Mouse (Mus musculus) liver, adult 2 months (tissue): ENCODE measurements around the gene Fpgs. TPM values are rescaled to one million over a fixed set of nuclear protein-coding genes. Genes with fewer than 3 reads are reported as not detected.

Source experiments
- DNase-seq: peaks from one replicate; pipeline ENCODE4 v3.0.0-alpha.2; 2011; ENCODE audit warnings: low read depth, low spot score; ENCODE audit errors: extremely low read depth
- H3K27ac ChIP-seq: fragments of 200-500 bp; replicated peaks from 2 replicates; pipeline ENCODE4 v1.5.1; 2012; ENCODE audit warnings: low read depth, mild to moderate bottlenecking, control low read depth, inconsistent platforms, low read length; ENCODE audit not compliant: insufficient read depth
- H3K27me3 ChIP-seq: fragments of 200-500 bp; 2 replicates; pipeline ENCODE4 v1.6.1; 2012; ENCODE audit warnings: mild to moderate bottlenecking, moderate library complexity, low read length, inconsistent platforms; ENCODE audit not compliant: control insufficient read depth, insufficient read depth
- H3K36me3 ChIP-seq: fragments of 200-500 bp; 2 replicates; pipeline ENCODE4 v1.6.1; 2012; ENCODE audit warnings: low read length, inconsistent platforms; ENCODE audit not compliant: control insufficient read depth, insufficient read depth
- H3K4me1 ChIP-seq: fragments of 200-500 bp; 2 replicates; pipeline ENCODE4 v1.6.1; 2011; ENCODE audit warnings: low read length; ENCODE audit not compliant: control insufficient read depth, insufficient read depth
- H3K4me3 ChIP-seq: fragments of 200-500 bp; 2 replicates; pipeline ENCODE4 v1.5.1; 2011; ENCODE audit warnings: low read depth, mild to moderate bottlenecking, control low read depth, low read length, moderate library complexity; ENCODE audit not compliant: insufficient read depth
- H3K79me2 ChIP-seq: fragments of 200-500 bp; 2 replicates; pipeline ENCODE4 v1.6.1; 2012; ENCODE audit warnings: inconsistent platforms, mild to moderate bottlenecking, low read length, moderate library complexity; ENCODE audit not compliant: control insufficient read depth, insufficient read depth
- H3K9ac ChIP-seq: fragments of 200-500 bp; 2 replicates; pipeline ENCODE4 v1.6.1; 2012; ENCODE audit warnings: low read depth, mild to moderate bottlenecking, control low read depth, inconsistent platforms, low read length
- CTCF ChIP-seq: fragments of 200-500 bp; IDR thresholded peaks from 2 replicates; pipeline ENCODE4 v1.5.1; 2011; ENCODE audit warnings: low read depth, low read length, control low read depth
- POLR2A ChIP-seq: fragments of 200-500 bp; IDR thresholded peaks from 2 replicates; pipeline ENCODE4 v1.6.1; 2011; ENCODE audit warnings: low read length, control low read depth; ENCODE audit not compliant: insufficient read depth; ENCODE audit errors: extremely low read depth
- WGBS: fragments of 180-500 bp; shearing (Covaris S2); methylation state at CpG from one replicate; pipeline ENCODE4 v1.1.7; 2018; 5-methylcytosine and 5-hydroxymethylcytosine counted together
- polyA plus RNA-seq: library from polyadenylated mRNA; depleted of rRNA; stranded (reverse); fragments of >200 nt; gene quantifications from 2 replicates; pipeline ENCODE4 v1.2.3, GENCODE M21; 2012
- total RNA-seq: library from RNA; depleted of rRNA; stranded (reverse); fragments of >200 nt; gene quantifications from 2 replicates; pipeline ENCODE4 v1.2.3, GENCODE M21; 2014

The Fpgs gene
- total and polyA plus RNA-seq, 2 experiments = 158 to 414 TPM

DNA sequence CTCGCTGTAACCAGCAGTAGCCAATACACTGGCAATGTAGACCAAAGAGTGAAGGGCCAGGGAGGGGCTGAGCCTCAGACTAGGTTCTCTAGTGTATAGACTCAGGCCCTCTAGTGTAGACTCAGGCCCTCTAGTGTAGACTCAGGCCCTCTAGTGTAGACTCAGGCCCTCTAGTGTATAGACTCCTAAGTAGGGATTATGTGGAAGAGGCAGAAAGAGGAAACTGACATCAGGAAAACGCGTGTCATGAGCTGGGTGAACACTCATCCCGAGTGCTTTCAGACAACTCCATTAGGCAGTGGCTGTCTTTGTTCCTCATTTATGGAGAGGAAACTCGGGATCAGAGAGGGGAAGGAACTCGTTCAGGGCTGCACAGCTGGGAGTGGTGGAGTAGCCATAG is 33.1 kb upstream of the Fpgs start:
- no peak overlapping the region for H3K27ac ChIP-seq
- WGBS = 69% methylated on average over 6 of the region's 6 CpGs
- H3K27me3 ChIP-seq = peaks cover 7% of the 10 kb centered on the region
- H3K79me2 ChIP-seq = no peaks in the 10 kb centered on the region
- peaks cover 6% of the 10 kb centered on the region; the same call in 1 of the 2 replicates for H3K4me1 ChIP-seq
- H3K9ac ChIP-seq = no peak overlapping the region
- DNase-seq = no peak
- no peaks in the 10 kb centered on the region for H3K36me3 ChIP-seq
- no peak for TF ChIP-seq CTCF
- no peak for TF ChIP-seq POLR2A
- no peak overlapping the region for H3K4me3 ChIP-seq

DNA sequence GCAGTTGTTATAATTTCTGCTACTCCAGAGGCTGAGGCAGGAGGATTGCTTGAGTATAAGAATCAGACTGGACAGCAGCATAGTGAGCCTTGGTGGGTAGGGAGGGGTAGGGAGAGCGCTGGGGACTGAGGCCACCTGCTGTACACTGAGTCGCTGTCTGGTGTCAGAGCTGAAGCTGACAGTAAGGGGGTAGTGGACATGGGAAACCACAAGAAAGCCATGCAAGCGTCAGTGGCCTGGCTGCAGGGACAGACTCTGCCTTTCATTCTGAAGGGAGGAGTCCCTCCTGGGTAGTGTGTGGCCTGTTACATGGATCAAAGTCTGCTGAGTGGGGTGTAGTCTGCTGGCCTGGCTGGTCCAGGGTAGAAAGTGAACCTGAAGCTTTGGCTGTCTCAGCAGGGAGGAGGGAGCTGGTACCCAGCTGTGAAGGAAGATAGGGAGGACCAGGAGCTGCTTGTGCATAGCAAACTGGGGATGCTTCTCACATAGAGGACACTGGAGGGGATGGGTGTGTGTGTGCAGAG is 32.4 kb upstream of the Fpgs start:
- Histone ChIP-seq H3K9ac (no peak overlapping the region), H3K4me3 (no peak overlapping the region), H3K27ac (no peak overlapping the region), H3K4me1 (peaks cover 6% of the 10 kb centered on the region; the same call in 1 of the 2 replicates), H3K27me3 (peaks cover 3% of the 10 kb centered on the region), H3K36me3 (no peaks in the 10 kb centered on the region), H3K79me2 (no peaks in the 10 kb centered on the region)
- TF ChIP-seq POLR2A = no peak
- TF ChIP-seq CTCF = no peak
- DNase-seq = no peak
- WGBS = 76% methylated on average over 3 of the region's 3 CpGs

GRCm38 (mm10) chr2:32734933-32735332 is 31.0 kb upstream of the Fpgs start:
- Histone ChIP-seq H3K4me1 (peaks cover 9% of the 10 kb centered on the region; the same call in 1 of the 2 replicates), H3K27me3 (no peaks in the 10 kb centered on the region), H3K36me3 (no peaks in the 10 kb centered on the region), H3K9ac (no peak overlapping the region), H3K4me3 (no peak overlapping the region), H3K79me2 (no peaks in the 10 kb centered on the region), H3K27ac (peak overlapping the region; percentile 37)
- TF ChIP-seq POLR2A = no peak
- no peak for TF ChIP-seq CTCF
- WGBS = 64% methylated on average over 4 of the region's 4 CpGs
- no peak for DNase-seq

DNA sequence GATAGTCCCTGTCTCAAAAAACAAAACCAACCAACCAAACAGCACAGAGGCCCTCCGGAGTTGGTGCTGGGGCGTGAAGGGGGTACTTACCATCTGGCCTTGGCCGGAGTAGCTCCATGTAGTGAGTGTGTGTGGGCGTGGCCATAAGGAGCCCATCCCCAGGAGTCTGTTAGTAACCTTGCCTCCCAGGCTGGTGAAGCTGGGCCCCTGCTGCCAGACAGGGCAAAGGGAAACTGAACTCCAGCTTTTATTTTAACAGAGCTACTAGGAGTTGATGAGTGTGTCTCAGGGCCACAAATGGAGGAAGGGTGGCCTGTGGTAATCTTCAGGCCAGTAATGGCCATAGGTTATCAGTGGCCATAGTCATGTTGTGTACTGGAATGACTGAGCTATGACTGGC is 30.5 kb upstream of the Fpgs start:
- no peaks in the 10 kb centered on the region for H3K36me3 ChIP-seq
- no peak overlapping the region for H3K9ac ChIP-seq
- DNase-seq = no peak
- 68% methylated on average over 4 of the region's 4 CpGs for WGBS
- H3K79me2 ChIP-seq = no peaks in the 10 kb centered on the region
- peak overlapping the region; percentile 37 for H3K27ac ChIP-seq
- TF ChIP-seq POLR2A (no peak), CTCF (no peak)
- H3K4me1 ChIP-seq = peaks cover 9% of the 10 kb centered on the region; the same call in 1 of the 2 replicates
- H3K27me3 ChIP-seq = no peaks in the 10 kb centered on the region
- no peak overlapping the region for H3K4me3 ChIP-seq

DNA sequence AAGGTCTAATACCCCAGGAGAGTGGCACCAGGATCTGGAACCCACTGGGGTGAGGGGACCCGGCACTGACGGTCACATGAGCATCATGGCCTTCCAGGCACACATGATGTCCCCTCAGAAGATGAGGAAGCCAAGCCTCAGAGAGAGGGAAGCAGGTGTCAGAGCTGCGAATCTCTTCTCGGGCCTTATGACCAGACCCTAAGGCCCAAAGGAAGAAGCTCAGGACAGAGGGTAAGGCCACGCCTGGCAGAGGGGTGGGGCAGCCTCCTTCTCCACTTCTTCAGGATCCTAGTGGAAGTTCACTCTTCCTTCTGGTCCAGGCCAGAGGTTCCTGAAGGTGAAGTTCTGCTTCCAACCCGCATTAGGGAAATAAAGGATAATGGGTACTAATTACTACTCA is 28.8 kb upstream of the Fpgs start:
- TF ChIP-seq CTCF = no peak
- TF ChIP-seq POLR2A = no peak
- Histone ChIP-seq H3K36me3 (no peaks in the 10 kb centered on the region), H3K9ac (no peak overlapping the region), H3K4me1 (peaks cover 9% of the 10 kb centered on the region; the same call in 1 of the 2 replicates), H3K27ac (no peak overlapping the region), H3K4me3 (no peak overlapping the region), H3K27me3 (no peaks in the 10 kb centered on the region), H3K79me2 (no peaks in the 10 kb centered on the region)
- WGBS = 77% methylated on average over 6 of the region's 6 CpGs
- DNase-seq = no peak

DNA sequence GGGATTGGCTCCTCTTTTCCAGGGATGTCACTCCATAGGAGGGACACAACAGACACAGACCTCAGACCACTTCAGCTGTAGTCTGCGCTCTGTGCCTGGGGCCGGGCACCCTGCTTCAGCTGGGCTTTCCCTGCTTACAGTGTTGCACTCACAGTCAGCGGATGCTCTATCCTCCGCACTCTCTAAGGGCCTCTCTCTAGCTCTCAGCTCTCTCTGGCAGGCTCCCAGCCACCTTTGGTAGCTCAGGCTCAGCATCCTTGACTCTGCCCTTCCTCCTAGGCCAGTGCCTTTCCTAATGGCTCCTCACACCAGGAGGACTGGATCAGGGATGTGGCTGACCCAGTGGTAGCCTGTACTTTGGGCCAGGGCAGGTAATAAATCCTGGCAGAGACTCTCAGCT is 28.0 kb upstream of the Fpgs start:
- Histone ChIP-seq H3K27ac (peak overlapping the region; percentile 53), H3K4me1 (peaks cover 9% of the 10 kb centered on the region; the same call in 1 of the 2 replicates), H3K27me3 (no peaks in the 10 kb centered on the region), H3K79me2 (no peaks in the 10 kb centered on the region), H3K4me3 (no peak overlapping the region), H3K36me3 (no peaks in the 10 kb centered on the region), H3K9ac (no peak overlapping the region)
- no peak for DNase-seq
- TF ChIP-seq CTCF (no peak), POLR2A (no peak)
- 80% methylated on average over 4 of the region's 4 CpGs for WGBS
